Mouse (Mus musculus) heart, embryonic 14.5 days (tissue): ENCODE measurements around the gene Hrk. TPM values are rescaled to one million over a fixed set of nuclear protein-coding genes. Genes with fewer than 3 reads are reported as not detected.

Experiments used
- ATAC-seq: fragments of 200-750 bp; cut with Nextera tagmentation; 2 replicates; pipeline ENCODE4 v1.8.0; 2017; ENCODE audit warnings: low read depth, moderate TSS enrichment; ENCODE audit not compliant: insufficient number of reproducible peaks, insufficient read depth, low FRiP score
- H3K27ac ChIP-seq, 2 experiments: fragments of 200-500 bp in 1 of 2; fragments of 300-500 bp in 1 of 2; sonication (generic) in 1 of 2; replicated peaks in 1 of 2; 2 replicates each; pipeline ENCODE4 v1.5.1; 2012 to 2014; ENCODE audit warnings: low read depth in 2 of 2, low read length in 2 of 2, control low read depth in 1 of 2, mild to moderate bottlenecking in 1 of 2, mixed read lengths in 1 of 2; ENCODE audit not compliant: control insufficient read depth in 1 of 2, insufficient read depth in 1 of 2
- H3K27me3 ChIP-seq: fragments of 300-500 bp; sonication (generic); 2 replicates; pipeline ENCODE4 v1.6.1; 2014; ENCODE audit warnings: mild to moderate bottlenecking, low read length, control low read depth; ENCODE audit not compliant: control insufficient read depth, insufficient read depth
- H3K36me3 ChIP-seq: fragments of 300-500 bp; sonication (generic); 2 replicates; pipeline ENCODE4 v1.6.1; 2014; ENCODE audit warnings: mild to moderate bottlenecking, control low read depth, low read length, mixed read lengths; ENCODE audit not compliant: control insufficient read depth, insufficient read depth
- H3K4me1 ChIP-seq, 2 experiments: fragments of 200-500 bp in 1 of 2; fragments of 300-500 bp in 1 of 2; sonication (generic) in 1 of 2; 2 replicates each; pipeline ENCODE4 v1.6.1; 2012 to 2014; ENCODE audit warnings: low read length in 2 of 2, control low read depth in 1 of 2, mixed read lengths in 1 of 2; ENCODE audit not compliant: control insufficient read depth in 2 of 2, insufficient read depth in 2 of 2
- H3K4me2 ChIP-seq: fragments of 300-500 bp; sonication (generic); 2 replicates; pipeline ENCODE4 v1.6.1; 2014; ENCODE audit warnings: mild to moderate bottlenecking, low read length
- H3K4me3 ChIP-seq, 2 experiments: fragments of 200-500 bp in 1 of 2; fragments of 300-500 bp in 1 of 2; sonication (generic) in 1 of 2; 2 replicates each; pipeline ENCODE4 v1.5.1; 2012 to 2014; ENCODE audit warnings: low read length in 2 of 2, mild to moderate bottlenecking in 2 of 2, control low read depth in 1 of 2, low read depth in 1 of 2, moderate library complexity in 1 of 2; ENCODE audit not compliant: control insufficient read depth in 1 of 2, insufficient read depth in 1 of 2
- H3K9ac ChIP-seq: fragments of 300-500 bp; sonication (generic); 2 replicates; pipeline ENCODE4 v1.6.1; 2014; ENCODE audit warnings: mild to moderate bottlenecking, low read length
- H3K9me3 ChIP-seq: fragments of 300-500 bp; sonication (generic); 2 replicates; pipeline ENCODE4 v1.6.1; 2016; ENCODE audit warnings: low read length, control low read depth; ENCODE audit not compliant: control insufficient read depth
- WGBS: fragments of 180-500 bp; shearing (Covaris S2); extraction: QIAGEN DNeasy Blood & Tissue Kit; methylation state at CpG from one replicate; pipeline ENCODE4 v1.1.7; 2014; 5-methylcytosine and 5-hydroxymethylcytosine counted together
- polyA plus RNA-seq: library from polyadenylated mRNA; unstranded; fragments of >200 nt; fragmentation: Nextera tagmentation; extraction: Ambion mirVana; gene quantifications from 2 replicates; pipeline ENCODE4 v1.2.1, GENCODE M21; 2014

The Hrk gene
- polyA plus RNA-seq, 1 experiment from 2014 or later: 0.09 TPM

- H3K9me3 ChIP-seq: no peaks in the 10 kb centered on the region
- WGBS: 88% methylated on average over 3 of the region's 3 CpGs
- H3K4me2 ChIP-seq: no peak overlapping the region
- H3K36me3 ChIP-seq: peaks cover 26% of the 10 kb centered on the region
- H3K4me1 ChIP-seq: peaks cover 32 to 57% of the 10 kb centered on the region in 2 experiments
- no peak overlapping the region for H3K9ac ChIP-seq
- ATAC-seq: no peak
- no peak overlapping the region for H3K4me3 ChIP-seq
- H3K27ac ChIP-seq: peak overlapping the region; percentile 13 to 44; a peak in 1 of 4 replicates
- no peaks in the 10 kb centered on the region for H3K27me3 ChIP-seq
Measured at GRCm38 (mm10) chr5:118145458-118145857, 19.0 kb upstream of the Hrk start.

- peak overlapping the region; percentile 31 for H3K4me2 ChIP-seq
- H3K27ac ChIP-seq: peak overlapping the region; percentile 13 to 44; a peak in 3 of 4 replicates
- ATAC-seq: no peak
- H3K4me1 ChIP-seq: peaks cover 32 to 57% of the 10 kb centered on the region in 2 experiments
- WGBS: 21% methylated on average over 15 of the region's 15 CpGs
- H3K36me3 ChIP-seq: peaks cover 21% of the 10 kb centered on the region
- no peak overlapping the region for H3K4me3 ChIP-seq
- H3K27me3 ChIP-seq: no peaks in the 10 kb centered on the region
- 0 out of 2 replicates have a peak overlapping the region, but pooled peaks have one; percentile 10 for H3K9ac ChIP-seq
- no peaks in the 10 kb centered on the region for H3K9me3 ChIP-seq
Measured at GRCm38 (mm10) chr5:118145999-118146679, 18.3 kb upstream of the Hrk start.

- 70% methylated on average over 10 of the region's 10 CpGs for WGBS
- peaks cover 32 to 57% of the 10 kb centered on the region in 2 experiments for H3K4me1 ChIP-seq
- H3K4me3 ChIP-seq: no peak overlapping the region
- H3K9me3 ChIP-seq: no peaks in the 10 kb centered on the region
- H3K27ac ChIP-seq: no peak overlapping the region
- H3K27me3 ChIP-seq: no peaks in the 10 kb centered on the region
- peak overlapping the region; percentile 25 for H3K9ac ChIP-seq
- ATAC-seq: no peak
- H3K36me3 ChIP-seq: peaks cover 20% of the 10 kb centered on the region
- H3K4me2 ChIP-seq: no peak overlapping the region
Measured at GRCm38 (mm10) chr5:118147264-118147663, 17.2 kb upstream of the Hrk start.

GRCm38 (mm10) chr5:118149711-118150110, 14.7 kb upstream of the Hrk start:
- H3K4me3 ChIP-seq: no peak overlapping the region
- peaks cover 18% of the 10 kb centered on the region for H3K36me3 ChIP-seq
- H3K9ac ChIP-seq: no peak overlapping the region
- H3K9me3 ChIP-seq: no peaks in the 10 kb centered on the region
- H3K27me3 ChIP-seq: no peaks in the 10 kb centered on the region
- 0 out of 4 replicates have a peak overlapping the region, but pooled peaks of 1 of the 2 experiments have one; percentile 33 for H3K27ac ChIP-seq
- 31% methylated on average over 3 of the region's 3 CpGs for WGBS
- no peak overlapping the region for H3K4me2 ChIP-seq
- H3K4me1 ChIP-seq: peaks cover 31 to 64% of the 10 kb centered on the region in 2 experiments
- no peak for ATAC-seq

- peak within 1 kb of the TSS; percentile 29 to 67; a peak in 3 of 4 replicates for H3K27ac ChIP-seq
- H3K4me3 ChIP-seq: peak within 1 kb of the TSS; percentile 96 to 99
- WGBS: under 1% methylated on average over 67 of the region's 67 CpGs
Measured at GRCm38 (mm10) chr5:118154839-118155564, 9.4 kb upstream of the Hrk start, which contains the start of gene Fbxw8. TSS of gene Fbxw8 (minus strand) at chr5:118155464.

GRCm38 (mm10) chr5:118155565-118155947, 8.9 kb upstream of the Hrk start:
- H3K4me3 ChIP-seq: peak overlapping the region; percentile 96 to 99
- H3K9ac ChIP-seq: peak overlapping the region; percentile 95
- ATAC-seq: no peak
- H3K4me2 ChIP-seq: peak overlapping the region; percentile 81
- H3K9me3 ChIP-seq: no peaks in the 10 kb centered on the region
- H3K4me1 ChIP-seq: peaks cover 12 to 21% of the 10 kb centered on the region in 2 experiments
- WGBS: 22% methylated on average over 9 of the region's 9 CpGs
- H3K27ac ChIP-seq: peak overlapping the region in 1 of 2 experiments; percentile 67; a peak in 2 of 4 replicates
- peaks cover 15% of the 10 kb centered on the region for H3K36me3 ChIP-seq
- H3K27me3 ChIP-seq: peaks cover 3% of the 10 kb centered on the region; the same call in 1 of the 2 replicates

More at GRCm38 (mm10) chr5:118154839-118155564, 9.4 kb upstream of the Hrk start, which contains the start of gene Fbxw8:
- Histone ChIP-seq H3K4me2 (peak within 1 kb of the TSS; percentile 81), H3K4me1 (peaks cover 12 to 26% of the 10 kb centered on the region in 2 experiments), H3K36me3 (peaks cover 15% of the 10 kb centered on the region), H3K27me3 (no peaks in the 10 kb centered on the region; the same call in 1 of the 2 replicates), H3K9me3 (no peaks in the 10 kb centered on the region), H3K9ac (peak within 1 kb of the TSS; percentile 95)
- peak; percentile 77; the same call in 1 of the 2 replicates for ATAC-seq

GRCm38 (mm10) chr5:118156976-118157375, 7.5 kb upstream of the Hrk start:
- H3K36me3 ChIP-seq: peaks cover 6% of the 10 kb centered on the region; the same call in 1 of the 2 replicates
- WGBS: 10% methylated on average over 4 of the region's 4 CpGs
- H3K27me3 ChIP-seq: peaks cover 10% of the 10 kb centered on the region
- no peak overlapping the region for H3K27ac ChIP-seq
- ATAC-seq: no peak
- peaks cover 12 to 21% of the 10 kb centered on the region in 2 experiments for H3K4me1 ChIP-seq
- no peak overlapping the region for H3K4me3 ChIP-seq
- H3K4me2 ChIP-seq: no peak overlapping the region
- no peaks in the 10 kb centered on the region for H3K9me3 ChIP-seq
- H3K9ac ChIP-seq: no peak overlapping the region
